Mouse (Mus musculus) MEL (cell line): ENCODE results near the gene Haus2. TPM values are rescaled to one million over a fixed set of nuclear protein-coding genes. Genes with fewer than 3 reads are reported as not detected.

ENCODE experiments used
- DNase-seq: peaks from one replicate; pipeline ENCODE4 v3.0.0; 2011; ENCODE audit warnings: low read depth, low spot score
- H3K27ac ChIP-seq: 2 replicates; pipeline ENCODE4 v1.5.1; 2012; ENCODE audit warnings: low read depth, mild to moderate bottlenecking, control low read depth, low read length, moderate library complexity; ENCODE audit not compliant: control insufficient read depth
- H3K27me3 ChIP-seq, 2 experiments: fragments of 150-350 bp in 1 of 2; sonication (generic) in 1 of 2; 2 replicates each; pipeline ENCODE4 v1.6.1; 2012; ENCODE audit warnings: low read length in 2 of 2, mild to moderate bottlenecking in 2 of 2, improper control_type of control experiment in 1 of 2, moderate library complexity in 1 of 2; ENCODE audit not compliant: insufficient read depth in 2 of 2, control insufficient read depth in 1 of 2
- H3K36me3 ChIP-seq, 2 experiments: 2 replicates each; pipeline ENCODE4 v1.6.1; 2012 to 2014; ENCODE audit warnings: low read length in 2 of 2, improper control_type of control experiment in 1 of 2, inconsistent platforms in 1 of 2, mild to moderate bottlenecking in 1 of 2; ENCODE audit not compliant: insufficient read depth in 2 of 2, control insufficient read depth in 1 of 2
- H3K4me1 ChIP-seq, 2 experiments: fragments of 150-350 bp in 1 of 2; sonication (generic) in 1 of 2; 2 replicates each; pipeline ENCODE4 v1.6.1; 2012; ENCODE audit warnings: low read length in 2 of 2, improper control_type of control experiment in 1 of 2, mild to moderate bottlenecking in 1 of 2; ENCODE audit not compliant: insufficient read depth in 2 of 2, control insufficient read depth in 1 of 2
- H3K4me3 ChIP-seq, 2 experiments: fragments of 150-350 bp in 1 of 2; sonication (generic) in 1 of 2; 2 replicates each; pipeline ENCODE4 v1.5.1; 2012; ENCODE audit warnings: low read depth in 2 of 2, low read length in 2 of 2, mild to moderate bottlenecking in 2 of 2, moderate library complexity in 2 of 2, control low read depth in 1 of 2, improper control_type of control experiment in 1 of 2; ENCODE audit not compliant: control insufficient read depth in 1 of 2, insufficient read depth in 1 of 2
- H3K79me2 ChIP-seq: 2 replicates; pipeline ENCODE4 v1.6.1; 2012; ENCODE audit warnings: mild to moderate bottlenecking, low read length, moderate library complexity; ENCODE audit not compliant: control insufficient read depth, poor library complexity, insufficient read depth
- H3K9ac ChIP-seq: 2 replicates; pipeline ENCODE4 v1.6.1; 2012; ENCODE audit warnings: low read depth, mild to moderate bottlenecking, control low read depth, low read length, moderate library complexity; ENCODE audit not compliant: control insufficient read depth, poor library complexity, severe bottlenecking
- H3K9me3 ChIP-seq: fragments of 150-350 bp; sonication (generic); replicated peaks from 2 replicates; pipeline ENCODE4 v1.6.1; 2012; ENCODE audit warnings: mild to moderate bottlenecking, low read length, improper control_type of control experiment, moderate library complexity; ENCODE audit not compliant: insufficient read depth
- CTCF ChIP-seq, 3 experiments: IDR thresholded peaks in 2 of 3; conservative IDR thresholded peaks in 1 of 3; 2 replicates each; pipeline ENCODE4 v1.5.1; 2011 to 2012; ENCODE audit warnings: low read length in 3 of 3, low read depth in 2 of 3, mild to moderate bottlenecking in 2 of 3, improper control_type of control experiment in 1 of 3, inconsistent platforms in 1 of 3, mixed read lengths in 1 of 3, moderate library complexity in 1 of 3; ENCODE audit not compliant: control insufficient read depth in 1 of 3, insufficient read depth in 1 of 3, poor library complexity in 1 of 3, severe bottlenecking in 1 of 3
- ETS1 ChIP-seq: IDR thresholded peaks from 2 replicates; pipeline ENCODE4 v1.6.1; 2012; ENCODE audit warnings: low read depth, mild to moderate bottlenecking, inconsistent platforms, low read length, improper control_type of control experiment, moderate library complexity
- MEF2A ChIP-seq: IDR thresholded peaks from 2 replicates; pipeline ENCODE4 v1.6.1; 2014; ENCODE audit warnings: low read depth, mild to moderate bottlenecking, inconsistent platforms, low read length, improper control_type of control experiment; ENCODE audit not compliant: poor library complexity, insufficient replicate concordance, severe bottlenecking; ENCODE audit errors: extremely low read depth
- RAD21 ChIP-seq: IDR thresholded peaks from 2 replicates; pipeline ENCODE4 v1.6.1; 2011; ENCODE audit warnings: mild to moderate bottlenecking, low read depth, low read length, improper control_type of control experiment
- SMC3 ChIP-seq: IDR thresholded peaks from 2 replicates; pipeline ENCODE4 v1.6.1; 2011; ENCODE audit warnings: low read depth, low read length, improper control_type of control experiment
- TCF12 ChIP-seq: IDR thresholded peaks from 2 replicates; pipeline ENCODE4 v1.6.1; 2014; ENCODE audit warnings: low read depth, mild to moderate bottlenecking, inconsistent platforms, low read length, improper control_type of control experiment, moderate library complexity
- UBTF ChIP-seq: IDR thresholded peaks from 2 replicates; pipeline ENCODE4 v1.6.1; 2012; ENCODE audit warnings: low read depth, mild to moderate bottlenecking, inconsistent platforms, low read length, improper control_type of control experiment, moderate library complexity, borderline replicate concordance; ENCODE audit not compliant: insufficient read depth
- USF1 ChIP-seq: IDR thresholded peaks from 2 replicates; pipeline ENCODE4 v1.6.1; 2014; ENCODE audit warnings: low read depth, mild to moderate bottlenecking, inconsistent platforms, low read length, improper control_type of control experiment, moderate library complexity
- ZC3H11A ChIP-seq: IDR thresholded peaks from 2 replicates; pipeline ENCODE4 v1.6.1; 2012; ENCODE audit warnings: low read depth, mild to moderate bottlenecking, inconsistent platforms, low read length, improper control_type of control experiment
- polyA plus RNA-seq, 2 experiments: library from polyadenylated mRNA; stranded (reverse) in 1 of 2; unstranded in 1 of 2; fragments of >175 nt in 1 of 2; fragments of >200 nt in 1 of 2; gene quantifications; 2 replicates each; pipeline versions ENCODE4 v1.2.1 to v1.2.4; 2012; ENCODE audit warnings: low replicate concordance in 2 of 2, low read depth in 1 of 2; ENCODE audit not compliant: insufficient read length in 2 of 2, insufficient read depth in 1 of 2, missing spikeins in 1 of 2
- total RNA-seq: library from RNA; depleted of rRNA; stranded (reverse); fragments of 300-350 nt; gene quantifications from 2 replicates; pipeline ENCODE4 v1.2.3, GENCODE M21; 2012; rRNA removed

Gene Haus2
- total and polyA plus RNA-seq, 3 experiments = 14.5 to 16.7 TPM; not detected in 1

DNA sequence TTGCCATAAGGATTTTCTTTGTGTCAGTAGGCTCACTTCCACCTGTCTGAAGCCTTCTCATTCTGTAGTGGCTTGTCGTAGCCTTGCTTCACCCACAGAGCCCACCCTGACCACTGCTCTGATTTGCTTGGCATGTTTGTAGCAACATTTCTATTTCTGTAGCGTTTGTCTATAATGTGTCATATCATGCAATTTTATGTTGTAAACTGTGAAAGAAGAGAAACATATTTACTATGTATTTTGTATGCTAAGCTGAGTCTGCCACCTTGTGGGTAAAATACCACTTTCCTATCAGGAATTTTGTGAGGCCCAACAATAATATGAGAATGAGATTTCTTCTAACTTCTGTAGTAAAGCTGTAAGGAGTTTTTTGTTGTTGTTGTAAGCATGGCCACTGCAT lies 61.1 kb downstream of the Haus2 start:
- Histone ChIP-seq H3K9ac (no peak overlapping the region), H3K4me1 (peaks cover 0 to 6% of the 10 kb centered on the region in 2 experiments; a peak in 2 of 4 replicates), H3K27me3 (peaks cover 0 to 1% of the 10 kb centered on the region in 2 experiments; a peak in 1 of 4 replicates), H3K27ac (no peak overlapping the region), H3K36me3 (peaks cover 0 to 3% of the 10 kb centered on the region in 2 experiments; a peak in 1 of 4 replicates), H3K9me3 (no peaks in the 10 kb centered on the region), H3K79me2 (no peaks in the 10 kb centered on the region), H3K4me3 (no peak overlapping the region)
- peak; percentile 44 for DNase-seq
- no peak for TF ChIP-seq TCF12
- TF ChIP-seq CTCF (IDR thresholded peaks at IDR 0.05 in 2 of 3, conservative IDR thresholded peaks at IDR 0.05 in 1 of 3; ENCODE audit: control insufficient read depth in 1 of 3, insufficient read depth in 1 of 3, low read depth in 2 of 3, low read length in 3 of 3, poor library complexity in 1 of 3, severe bottlenecking in 1 of 3) = peak in 2 of 3 experiments; percentile 20 to 73; a peak in 3 of 6 replicates
- peak; percentile 95 for TF ChIP-seq SMC3
- TF ChIP-seq USF1 = no peak
- TF ChIP-seq UBTF = no peak
- TF ChIP-seq ETS1 = no peak
- no peak for TF ChIP-seq MEF2A
- peak; percentile 89 for TF ChIP-seq ZC3H11A
- TF ChIP-seq RAD21 = peak; percentile 93

Other genes starting within 250 kb of the Haus2 start
- gene Ganc, start 205.5 kb upstream of the Haus2 start, total RNA-seq = 2.0 and 3.1 TPM in 2 replicates
- gene Ganc, start 205.5 kb upstream of the Haus2 start, polyA plus RNA-seq = 1 to 10 TPM in 1 of 2 experiments, not detected in 1; 4.4 TPM
- 26.0 and 28.0 TPM in 2 replicates for gene Tmem87a, start 205.3 kb upstream of the Haus2 start, total RNA-seq
- gene Tmem87a, start 205.3 kb upstream of the Haus2 start, polyA plus RNA-seq = 10 to 100 TPM in 1 of 2 experiments, not detected in 1; 23.9 TPM
- gene Capn3, start 153.4 kb upstream of the Haus2 start, total RNA-seq = not detected in 2 replicates
- not detected for gene Capn3, start 153.4 kb upstream of the Haus2 start, polyA plus RNA-seq
- gene Zfp106, start 45.5 kb upstream of the Haus2 start, total RNA-seq = 63.9 and 78.8 TPM in 2 replicates
- 100 to 1,000 TPM in 1 of 2 experiments, 10 to 100 TPM in 1; 80.6 to 130 TPM for gene Zfp106, start 45.5 kb upstream of the Haus2 start, polyA plus RNA-seq
- gene Snap23, start 41.7 kb upstream of the Haus2 start, total RNA-seq = 41.5 and 50.8 TPM in 2 replicates
- gene Snap23, start 41.7 kb upstream of the Haus2 start, polyA plus RNA-seq = 10 to 100 TPM in 1 of 2 experiments, not detected in 1; 81.5 TPM
- 8.1 and 11.1 TPM in 2 replicates for gene Lrrc57, start 137 bp downstream of the Haus2 start, total RNA-seq
- 10 to 100 TPM in 1 of 2 experiments, not detected in 1; 17.5 TPM for gene Lrrc57, start 137 bp downstream of the Haus2 start, polyA plus RNA-seq
- gene Stard9, start 19.7 kb downstream of the Haus2 start, total RNA-seq = 0.46 and 0.50 TPM in 2 replicates
- 1 to 10 TPM in 1 of 2 experiments, not detected in 1; 1.1 TPM for gene Stard9, start 19.7 kb downstream of the Haus2 start, polyA plus RNA-seq
- gene Cdan1, start 240.7 kb downstream of the Haus2 start, total RNA-seq = 10.8 and 10.9 TPM in 2 replicates
- 10 to 100 TPM in 1 of 2 experiments, not detected in 1; 27.6 TPM for gene Cdan1, start 240.7 kb downstream of the Haus2 start, polyA plus RNA-seq
- 2.1 and 2.6 TPM in 2 replicates for gene Ttbk2, start 241.2 kb downstream of the Haus2 start, total RNA-seq
- gene Ttbk2, start 241.2 kb downstream of the Haus2 start, polyA plus RNA-seq = 1 to 10 TPM in 1 of 2 experiments, not detected in 1; 3.0 TPM